Mouse (Mus musculus) heart, embryonic 12.5 days (tissue): Measurements from ENCODE around the gene Tspan15. TPM values are rescaled to one million over a fixed set of nuclear protein-coding genes. Genes with fewer than 3 reads are reported as not detected.

Experiments used
- ATAC-seq: fragments of 200-750 bp; cut with Nextera tagmentation; 2 replicates; pipeline ENCODE4 v1.8.0; 2017; ENCODE audit warnings: moderate TSS enrichment, moderate library complexity; ENCODE audit not compliant: insufficient number of reproducible peaks, low FRiP score
- H3K27ac ChIP-seq: fragments of 300-500 bp; sonication (generic); 2 replicates; pipeline ENCODE4 v1.5.1; 2016; ENCODE audit warnings: mild to moderate bottlenecking, moderate library complexity; ENCODE audit not compliant: poor library complexity, severe bottlenecking
- H3K27me3 ChIP-seq: fragments of 300-500 bp; sonication (generic); replicated peaks from 2 replicates; pipeline ENCODE4 v1.6.1; 2016; ENCODE audit warnings: mild to moderate bottlenecking, moderate library complexity
- H3K36me3 ChIP-seq: fragments of 300-500 bp; sonication (generic); 2 replicates; pipeline ENCODE4 v1.6.1; 2016; ENCODE audit warnings: mild to moderate bottlenecking, moderate library complexity
- H3K4me1 ChIP-seq: fragments of 300-500 bp; sonication (generic); replicated peaks from 2 replicates; pipeline ENCODE4 v1.6.1; 2016; ENCODE audit warnings: mild to moderate bottlenecking
- H3K4me2 ChIP-seq: fragments of 300-500 bp; sonication (generic); 2 replicates; pipeline ENCODE4 v1.6.1; 2016; ENCODE audit warnings: mild to moderate bottlenecking, moderate library complexity
- H3K4me3 ChIP-seq: fragments of 300-500 bp; sonication (generic); 2 replicates; pipeline ENCODE4 v1.5.1; 2016; ENCODE audit warnings: mild to moderate bottlenecking
- H3K9ac ChIP-seq: fragments of 300-500 bp; sonication (generic); 2 replicates; pipeline ENCODE4 v1.6.1; 2016; ENCODE audit warnings: mild to moderate bottlenecking, moderate library complexity
- H3K9me3 ChIP-seq: fragments of 300-500 bp; sonication (generic); replicated peaks from 2 replicates; pipeline ENCODE4 v1.6.1; 2016; ENCODE audit warnings: mild to moderate bottlenecking, moderate library complexity
- WGBS: fragments of 180-500 bp; shearing (Covaris S2); methylation state at CpG from one replicate; pipeline ENCODE4 v1.1.7; 2016; 5-methylcytosine and 5-hydroxymethylcytosine counted together
- polyA plus RNA-seq: library from polyadenylated mRNA; unstranded; fragments of >200 nt; fragmentation: Nextera tagmentation; extraction: Ambion mirVana; gene quantifications from 2 replicates; pipeline ENCODE4 v1.2.1, GENCODE M21; 2016

The Tspan15 gene
- polyA plus RNA-seq = 5.6 and 5.7 TPM in 2 replicates

- Histone ChIP-seq H3K27ac (no peak within 1 kb of the TSS), H3K9me3 (no peaks in the 10 kb centered on the region), H3K27me3 (peaks cover 11% of the 10 kb centered on the region), H3K9ac (peak within 1 kb of the TSS; percentile 66), H3K4me1 (peaks cover 10% of the 10 kb centered on the region; the same call in 1 of the 2 replicates), H3K4me3 (peak within 1 kb of the TSS; percentile 58), H3K4me2 (peak within 1 kb of the TSS; percentile 91), H3K36me3 (no peaks in the 10 kb centered on the region)
- peak; percentile 94 for ATAC-seq
- WGBS = under 1% methylated on average over 59 of the region's 59 CpGs
These were observed at the start of gene Tspan15 for GRCm38 (mm10) chr10:62230708-62231394. Tspan15 (minus strand) TSS chr10:62231251.

- H3K9ac ChIP-seq = no peak overlapping the region
- no peak for ATAC-seq
- WGBS = 81% methylated on average over 4 of the region's 4 CpGs
- no peak overlapping the region for H3K4me3 ChIP-seq
- H3K27ac ChIP-seq = no peak overlapping the region
- H3K27me3 ChIP-seq = no peaks in the 10 kb centered on the region
- H3K4me1 ChIP-seq = no peaks in the 10 kb centered on the region
- H3K36me3 ChIP-seq = peaks cover 90% of the 10 kb centered on the region
- H3K4me2 ChIP-seq = no peak overlapping the region
- H3K9me3 ChIP-seq = no peaks in the 10 kb centered on the region
These were observed 48.6 kb upstream of the Tspan15 start for GRCm38 (mm10) chr10:62279671-62280070.

DNA sequence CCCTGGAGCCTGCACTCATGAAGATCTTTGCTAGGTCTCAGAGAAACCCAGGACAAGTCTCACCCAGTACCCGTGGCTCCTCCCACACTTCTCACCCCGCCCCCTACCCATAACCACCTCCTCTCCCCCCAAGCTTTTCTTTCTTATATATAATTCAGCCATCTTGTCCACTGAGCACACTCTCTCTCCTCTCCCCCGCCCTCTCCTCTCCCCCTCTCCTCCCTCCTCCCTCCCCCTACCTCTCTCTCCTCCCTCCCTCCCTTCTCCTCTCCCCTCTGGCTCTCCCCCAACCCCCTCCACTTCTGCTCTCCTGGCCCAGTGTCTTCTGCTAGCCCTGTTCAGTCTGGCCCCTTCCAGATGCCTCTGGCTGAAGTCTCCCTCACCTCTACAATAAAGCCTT lies 48.0 kb upstream of the Tspan15 start:
- H3K4me3 ChIP-seq = no peak overlapping the region
- H3K4me1 ChIP-seq = no peaks in the 10 kb centered on the region
- no peaks in the 10 kb centered on the region for H3K9me3 ChIP-seq
- WGBS = 73% methylated on average over 3 of the region's 3 CpGs
- no peaks in the 10 kb centered on the region for H3K27me3 ChIP-seq
- no peak overlapping the region for H3K27ac ChIP-seq
- peaks cover 90% of the 10 kb centered on the region for H3K36me3 ChIP-seq
- ATAC-seq = no peak
- H3K4me2 ChIP-seq = no peak overlapping the region
- H3K9ac ChIP-seq = no peak overlapping the region

DNA sequence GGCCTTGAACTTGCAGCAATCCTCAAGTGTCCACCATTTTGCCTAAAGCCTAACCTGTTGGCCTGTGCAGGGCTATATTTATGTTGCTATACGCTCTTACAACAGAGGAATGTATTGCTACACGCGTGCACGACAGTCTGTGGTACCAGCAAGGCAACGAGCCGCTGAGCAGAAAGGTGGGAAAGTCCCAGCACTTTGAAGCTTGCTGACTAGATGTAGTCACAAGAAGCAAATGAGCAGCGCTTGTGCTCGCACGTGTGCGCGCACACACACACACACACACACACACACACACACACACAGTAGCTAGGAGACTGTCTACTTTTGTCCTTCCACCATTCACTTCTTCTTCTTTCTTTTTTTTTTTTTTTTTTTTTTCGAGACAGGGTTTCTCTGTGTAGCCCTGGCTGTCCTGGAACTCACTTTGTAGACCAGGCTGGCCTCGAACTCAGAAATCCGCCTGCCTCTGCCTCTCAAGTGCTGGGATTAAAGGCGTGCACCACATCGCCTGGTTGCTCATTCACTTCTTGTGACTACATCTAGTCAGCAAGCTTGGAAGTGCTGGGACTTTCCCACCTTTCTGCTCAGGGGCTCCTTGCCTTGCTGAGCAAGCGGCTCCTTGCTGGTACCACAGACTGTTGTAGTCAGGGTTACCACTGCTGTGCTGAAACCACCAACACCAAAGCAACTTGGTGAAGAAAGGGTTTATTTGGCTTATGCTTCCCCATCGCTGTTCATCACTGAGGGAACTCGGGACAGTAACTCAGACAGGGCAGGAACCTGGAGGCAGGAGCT lies 46.6 kb upstream of the Tspan15 start:
- WGBS = 93% methylated on average over 18 of the region's 19 CpGs
- Histone ChIP-seq H3K4me3 (no peak overlapping the region), H3K36me3 (peaks cover 90% of the 10 kb centered on the region), H3K9me3 (no peaks in the 10 kb centered on the region), H3K27ac (no peak overlapping the region), H3K4me1 (no peaks in the 10 kb centered on the region), H3K4me2 (no peak overlapping the region), H3K9ac (no peak overlapping the region), H3K27me3 (no peaks in the 10 kb centered on the region)
- no peak for ATAC-seq

DNA sequence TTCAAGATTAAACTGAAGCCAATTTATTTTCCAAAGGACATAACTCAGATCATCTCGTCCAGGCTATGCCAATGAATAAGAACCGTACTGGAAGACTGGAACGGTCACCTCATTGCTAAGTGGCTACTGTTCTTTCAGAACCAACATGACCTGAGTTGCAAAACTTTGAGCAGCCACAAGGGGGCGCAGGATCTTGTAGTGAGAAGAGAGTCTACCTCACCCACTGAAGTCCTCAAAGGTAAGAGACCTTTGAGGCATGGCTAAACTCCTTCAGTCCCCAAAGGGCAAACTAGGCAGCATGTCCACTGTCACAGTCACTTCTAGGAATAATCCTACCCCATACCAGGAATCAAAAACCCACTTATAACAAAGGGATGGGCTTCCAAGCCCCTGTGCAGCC lies 44.2 kb upstream of the Tspan15 start:
- no peak overlapping the region for H3K27ac ChIP-seq
- no peaks in the 10 kb centered on the region for H3K27me3 ChIP-seq
- no peaks in the 10 kb centered on the region for H3K4me1 ChIP-seq
- H3K9me3 ChIP-seq = no peaks in the 10 kb centered on the region
- 38% methylated on average over 4 of the region's 4 CpGs for WGBS
- no peak for ATAC-seq
- H3K4me3 ChIP-seq = no peak overlapping the region
- H3K36me3 ChIP-seq = peaks cover 88% of the 10 kb centered on the region
- H3K9ac ChIP-seq = no peak overlapping the region
- H3K4me2 ChIP-seq = no peak overlapping the region

DNA sequence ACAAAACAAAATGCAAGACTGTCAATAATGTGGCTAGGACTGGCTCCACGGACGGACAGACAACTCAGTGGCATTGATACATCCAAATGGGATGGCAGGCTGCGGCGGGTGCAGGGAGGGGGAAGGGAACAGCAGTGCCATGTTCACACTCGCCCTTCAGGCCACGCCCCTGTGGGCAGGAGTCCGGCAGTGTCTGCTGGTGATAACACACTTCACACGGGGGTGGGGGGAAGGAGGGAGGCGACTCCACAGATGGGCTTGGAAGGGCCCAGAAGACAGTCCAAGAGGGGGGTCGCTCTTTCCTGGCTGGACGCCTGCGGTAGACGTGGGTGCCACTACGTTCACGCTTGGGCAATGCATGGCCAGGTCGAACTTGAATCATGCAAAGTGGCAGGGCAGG lies 38.2 kb upstream of the Tspan15 start:
- Histone ChIP-seq H3K9ac (no peak overlapping the region), H3K36me3 (peaks cover 64% of the 10 kb centered on the region), H3K4me2 (0 out of 2 replicates have a peak overlapping the region, but pooled peaks have one; percentile 1), H3K27me3 (no peaks in the 10 kb centered on the region), H3K4me1 (peaks cover 24% of the 10 kb centered on the region), H3K27ac (no peak overlapping the region), H3K4me3 (no peak overlapping the region), H3K9me3 (no peaks in the 10 kb centered on the region)
- WGBS = 55% methylated on average over 16 of the region's 16 CpGs
- peak; percentile 83 for ATAC-seq

GRCm38 (mm10) chr10:62264299-62264698 lies 33.2 kb upstream of the Tspan15 start:
- 41% methylated on average over 2 of the region's 2 CpGs for WGBS

DNA sequence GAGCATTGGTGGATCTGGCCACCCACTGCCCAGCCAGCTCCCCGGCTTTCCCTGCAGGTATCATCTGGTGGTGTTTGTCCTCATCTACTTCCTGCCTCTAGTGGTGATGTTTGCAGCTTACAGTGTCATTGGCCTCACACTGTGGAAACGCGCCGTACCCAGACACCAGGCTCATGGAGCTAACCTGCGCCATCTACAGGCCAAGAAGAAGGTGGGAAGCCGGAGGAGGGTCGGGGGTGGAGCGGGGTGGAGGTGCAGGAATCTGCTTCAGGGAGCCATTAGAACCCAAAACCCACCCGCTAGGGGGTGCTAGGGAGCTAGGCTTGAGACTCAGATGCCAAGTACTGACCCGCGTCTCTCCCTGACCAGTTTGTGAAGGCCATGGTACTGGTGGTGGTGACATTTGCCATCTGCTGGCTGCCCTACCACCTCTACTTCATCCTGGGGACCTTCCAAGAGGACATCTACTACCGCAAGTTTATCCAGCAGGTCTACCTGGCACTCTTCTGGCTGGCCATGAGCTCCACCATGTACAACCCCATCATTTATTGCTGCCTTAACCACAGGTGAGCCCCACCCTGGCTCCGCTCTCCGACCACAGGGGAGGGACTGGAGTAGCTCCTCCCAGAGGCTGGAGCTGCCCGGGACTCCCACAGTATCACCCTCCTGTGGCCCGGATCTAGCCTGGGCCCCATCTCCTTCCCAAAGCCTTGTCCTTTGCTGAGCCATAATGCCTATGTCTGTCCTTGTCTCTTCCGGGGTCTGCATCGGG lies 30.2 kb upstream of the Tspan15 start:
- H3K4me2 ChIP-seq = no peak overlapping the region
- H3K4me1 ChIP-seq = peaks cover 11% of the 10 kb centered on the region; the same call in 1 of the 2 replicates
- no peak overlapping the region for H3K27ac ChIP-seq
- 14% methylated on average over 18 of the region's 18 CpGs for WGBS
- no peak overlapping the region for H3K4me3 ChIP-seq
- H3K36me3 ChIP-seq = no peaks in the 10 kb centered on the region
- no peaks in the 10 kb centered on the region for H3K27me3 ChIP-seq
- 0 out of 2 replicates have a peak, but pooled peaks cover 3% of the 10 kb centered on the region for H3K9me3 ChIP-seq
- peak; percentile 67 for ATAC-seq
- no peak overlapping the region for H3K9ac ChIP-seq

More at GRCm38 (mm10) chr10:62264299-62264698, 33.2 kb upstream of the Tspan15 start:
- Histone ChIP-seq H3K36me3 (peaks cover 17% of the 10 kb centered on the region), H3K4me1 (peaks cover 20% of the 10 kb centered on the region), H3K4me3 (no peak overlapping the region), H3K9me3 (no peaks in the 10 kb centered on the region), H3K27me3 (no peaks in the 10 kb centered on the region), H3K4me2 (no peak overlapping the region), H3K9ac (no peak overlapping the region), H3K27ac (no peak overlapping the region)
- no peak for ATAC-seq

DNA sequence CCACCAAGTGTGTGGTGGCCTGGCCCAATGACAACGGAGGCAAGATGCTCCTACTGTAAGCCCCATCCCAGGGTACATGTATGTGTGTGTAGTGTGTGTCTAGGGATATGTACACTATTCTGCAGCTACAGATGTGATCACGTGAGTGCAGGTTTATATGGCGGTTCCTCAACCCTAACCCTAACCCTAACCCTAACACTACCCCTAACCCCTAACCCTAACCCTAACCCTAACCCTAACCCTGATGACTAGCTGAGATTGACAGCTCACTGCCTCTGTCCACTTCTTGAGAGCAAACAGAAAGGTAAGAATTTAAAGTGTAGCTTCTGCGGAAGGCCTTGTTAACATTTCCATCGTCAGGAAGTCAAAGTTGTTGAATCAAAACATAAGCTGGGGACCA lies 27.2 kb upstream of the Tspan15 start:
- H3K4me2 ChIP-seq = no peak overlapping the region
- no peak overlapping the region for H3K9ac ChIP-seq
- H3K27me3 ChIP-seq = no peaks in the 10 kb centered on the region
- WGBS = 79% methylated on average over 5 of the region's 5 CpGs
- H3K4me1 ChIP-seq = 0 out of 2 replicates have a peak, but pooled peaks cover 4% of the 10 kb centered on the region
- H3K4me3 ChIP-seq = no peak overlapping the region
- H3K36me3 ChIP-seq = no peaks in the 10 kb centered on the region
- H3K9me3 ChIP-seq = 0 out of 2 replicates have a peak, but pooled peaks cover 3% of the 10 kb centered on the region
- no peak for ATAC-seq
- H3K27ac ChIP-seq = no peak overlapping the region

GRCm38 (mm10) chr10:62252496-62253235 lies 21.6 kb upstream of the Tspan15 start:
- Histone ChIP-seq H3K4me3 (no peak overlapping the region), H3K4me2 (no peak overlapping the region), H3K36me3 (no peaks in the 10 kb centered on the region), H3K27me3 (peaks cover 16% of the 10 kb centered on the region), H3K9ac (no peak overlapping the region), H3K9me3 (0 out of 2 replicates have a peak, but pooled peaks cover 3% of the 10 kb centered on the region), H3K27ac (no peak overlapping the region), H3K4me1 (0 out of 2 replicates have a peak, but pooled peaks cover 4% of the 10 kb centered on the region)
- no peak for ATAC-seq
- WGBS = 80% methylated on average over 27 of the region's 27 CpGs
